Mouse (Mus musculus) C2C12 (cell line): Measurements from ENCODE around the gene Ptpn18. TPM values are rescaled to one million over a fixed set of nuclear protein-coding genes. Genes with fewer than 3 reads are reported as not detected.

Experiments used
- H3K27me3 ChIP-seq: one replicate; pipeline ENCODE4 v1.6.1; 2011; ENCODE audit not compliant: control insufficient read depth, insufficient read depth, insufficient read length
- H3K36me3 ChIP-seq: one replicate; pipeline ENCODE4 v1.6.1; 2011; ENCODE audit not compliant: control insufficient read depth, insufficient read depth
- H3K4me3 ChIP-seq: one replicate; pipeline ENCODE4 v1.5.1; 2011; ENCODE audit warnings: mild to moderate bottlenecking, control low read depth; ENCODE audit not compliant: poor library complexity, insufficient read depth, severe bottlenecking
- H3K79me2 ChIP-seq: one replicate; pipeline ENCODE4 v1.6.1; 2011; ENCODE audit not compliant: control insufficient read depth, insufficient read depth
- H3K79me3 ChIP-seq: one replicate; pipeline ENCODE4 v1.6.1; 2011; ENCODE audit warnings: low read depth, control low read depth
- H3ac ChIP-seq: one replicate; pipeline ENCODE3; 2011; ENCODE audit warnings: low read depth; ENCODE audit not compliant: control insufficient read depth, insufficient read length
- CEBPB ChIP-seq: IDR thresholded peaks from one replicate; pipeline ENCODE4 v1.6.1; 2011; ENCODE audit warnings: low read depth, mild to moderate bottlenecking, control low read depth, moderate library complexity
- CTCF ChIP-seq: IDR thresholded peaks from one replicate; pipeline ENCODE4 v1.5.1; 2011; ENCODE audit not compliant: control insufficient read depth, insufficient read depth, insufficient read length
- FOSL1 ChIP-seq: IDR thresholded peaks from one replicate; pipeline ENCODE4 v1.8.0; 2011; ENCODE audit warnings: mild to moderate bottlenecking, low read length; ENCODE audit not compliant: poor library complexity, insufficient read depth, severe bottlenecking
- MAX ChIP-seq: IDR thresholded peaks from one replicate; pipeline ENCODE4 v1.6.1; 2011; ENCODE audit warnings: mild to moderate bottlenecking, control low read depth
- MYOD1 ChIP-seq: IDR thresholded peaks from one replicate; pipeline ENCODE4 v1.6.1; 2011; ENCODE audit warnings: low read depth; ENCODE audit not compliant: control insufficient read depth, insufficient read length
- MYOG ChIP-seq: IDR thresholded peaks from one replicate; pipeline ENCODE4 v1.6.1; 2011; ENCODE audit not compliant: control insufficient read depth, insufficient read length; ENCODE audit errors: extremely low read depth
- USF1 ChIP-seq: IDR thresholded peaks from one replicate; pipeline ENCODE4 v1.6.1; 2011; ENCODE audit warnings: low read depth, mild to moderate bottlenecking, control low read depth, moderate library complexity
- microRNA-seq: library from miRNA; unstranded; fragments of <30 nt; microRNA quantifications from one replicate; pipeline ENCODE4, GENCODE M21; 2019; ENCODE audit warnings: borderline microRNAs expressed
- polyA plus RNA-seq: library from polyadenylated mRNA; unstranded; fragments of >200 nt; fragmentation: generic; extraction: Trizol; gene quantifications from one replicate; pipeline ENCODE4 v1.2.1, GENCODE M21; 2012; ENCODE audit warnings: missing spikeins

The Ptpn18 gene
- polyA plus RNA-seq, 1 experiment: not detected

GRCm38 (mm10) chr1:34523647-34524046, 64.1 kb downstream of the Ptpn18 start:
- Histone ChIP-seq H3K4me3 (no peak overlapping the region), H3K36me3 (no peaks in the 10 kb centered on the region), H3K27me3 (peaks cover 9% of the 10 kb centered on the region), H3ac (no peak overlapping the region), H3K79me3 (no peaks in the 10 kb centered on the region), H3K79me2 (no peaks in the 10 kb centered on the region)
- no peak for TF ChIP-seq USF1
- TF ChIP-seq MYOD1: no peak
- TF ChIP-seq MAX: no peak
- no peak for TF ChIP-seq CTCF
- no peak for TF ChIP-seq FOSL1
- no peak for TF ChIP-seq CEBPB
- no peak for TF ChIP-seq MYOG

Small RNA genes lying within 50 kb of the gene (microRNA-seq; reads per million reads assigned to microRNA genes)
- gene Mir5103: not detected

Other genes starting within 250 kb of the Ptpn18 start
- gene Ccdc115, start 20.1 kb upstream of the Ptpn18 start, polyA plus RNA-seq: 18.8 TPM
- gene Imp4, start 19.9 kb upstream of the Ptpn18 start, polyA plus RNA-seq: 70.5 TPM
- gene Prss39, start 38.6 kb downstream of the Ptpn18 start, polyA plus RNA-seq: not detected
- not detected for gene Cfc1, start 75.9 kb downstream of the Ptpn18 start, polyA plus RNA-seq
- not detected for gene Prss40, start 101.2 kb downstream of the Ptpn18 start, polyA plus RNA-seq
- not detected for gene Amer3, start 119.9 kb downstream of the Ptpn18 start, polyA plus RNA-seq